Mouse (Mus musculus) olfactory bulb, adult 2 months (tissue): ENCODE measurements around the gene Efcab11.

Experiments used
- CTCF ChIP-seq: fragments of 200-500 bp; IDR thresholded peaks from 2 replicates; pipeline ENCODE4 v1.5.1; 2012; ENCODE audit warnings: low read depth, mild to moderate bottlenecking, low read length, moderate library complexity; ENCODE audit not compliant: insufficient read depth
- POLR2A ChIP-seq: fragments of 200-500 bp; IDR thresholded peaks from 2 replicates; pipeline ENCODE4 v1.6.1; 2012; ENCODE audit warnings: mild to moderate bottlenecking, low read depth, low read length, moderate library complexity; ENCODE audit not compliant: insufficient read depth

GRCm38 (mm10) chr12:99694066-99694465 lies 190.2 kb downstream of the Efcab11 start:
- TF ChIP-seq CTCF: no peak
- TF ChIP-seq POLR2A: no peak
